In genomic region chr16:6242468-6242867, GRCm38 (mm10) we compare ENCODE assay signal across 14 mouse cellular contexts.
"Had no signal": no experiment of that assay in that cellular context is flagged by ENCODE, and none has a peak within 500 bp of the region (broad histone marks: within the 10 kb centered on the region; RNA-seq: fewer than 3 reads in every experiment).

No protein-coding gene starts in this region.

- ATAC-seq: liver, postnatal 0 days; lung, postnatal 0 days; midbrain, embryonic 13.5 days; midbrain, embryonic 15.5 days had no signal

- DNase-seq: liver, postnatal 0 days; lung, adult 2 months; lung, postnatal 14 days; lung, postnatal 36 days; retina, postnatal 1 day; right cerebral cortex, postnatal 14 days; right cerebral cortex, postnatal 4 days; spleen, adult 18-20 months; thymus, adult 18-20 months; thymus, postnatal 14 days; thymus, postnatal 36 days had no signal
